Mouse (Mus musculus) intestine, postnatal 0 days (tissue): ENCODE results near the gene Rplp2. TPM values are rescaled to one million over a fixed set of nuclear protein-coding genes. Genes with fewer than 3 reads are reported as not detected.

ENCODE experiments used
- ATAC-seq: fragments of 200-750 bp; cut with Nextera tagmentation; 2 replicates; pipeline ENCODE4 v1.8.0; 2017; ENCODE audit warnings: mild to moderate bottlenecking, moderate TSS enrichment, moderate library complexity
- H3K27ac ChIP-seq: fragments of 300-500 bp; sonication (generic); 2 replicates; pipeline ENCODE4 v1.5.1; 2014; ENCODE audit warnings: mild to moderate bottlenecking, low read depth, low read length, moderate library complexity
- H3K27me3 ChIP-seq: fragments of 300-500 bp; sonication (generic); replicated peaks from 2 replicates; pipeline ENCODE4 v1.6.1; 2014; ENCODE audit warnings: low read length, mixed read lengths; ENCODE audit not compliant: control insufficient read depth, insufficient read depth
- H3K36me3 ChIP-seq: fragments of 300-500 bp; sonication (generic); 2 replicates; pipeline ENCODE4 v1.6.1; 2014; ENCODE audit warnings: mild to moderate bottlenecking, moderate library complexity; ENCODE audit not compliant: control insufficient read depth, insufficient read depth
- H3K4me1 ChIP-seq: fragments of 300-500 bp; sonication (generic); replicated peaks from 2 replicates; pipeline ENCODE4 v1.6.1; 2014; ENCODE audit warnings: antibody characterized with exemption, low read length, mixed read lengths; ENCODE audit not compliant: control insufficient read depth, insufficient read depth
- H3K4me2 ChIP-seq: fragments of 300-500 bp; sonication (generic); replicated peaks from 2 replicates; pipeline ENCODE4 v1.6.1; 2014; ENCODE audit warnings: low read depth, mild to moderate bottlenecking, moderate library complexity
- H3K4me3 ChIP-seq: fragments of 300-500 bp; sonication (generic); 2 replicates; pipeline ENCODE4 v1.5.1; 2014; ENCODE audit warnings: low read depth, low read length
- H3K9ac ChIP-seq: fragments of 300-500 bp; sonication (generic); 2 replicates; pipeline ENCODE4 v1.6.1; 2014; ENCODE audit warnings: mild to moderate bottlenecking, low read depth, low read length
- H3K9me3 ChIP-seq: fragments of 300-500 bp; sonication (generic); 2 replicates; pipeline ENCODE4 v1.6.1; 2016; ENCODE audit warnings: mixed run types; ENCODE audit not compliant: control insufficient read depth
- CTCF ChIP-seq: sonication (generic); IDR thresholded peaks from 2 replicates; pipeline ENCODE4 v1.5.1; 2016; ENCODE audit warnings: low read depth, mild to moderate bottlenecking, control low read depth, antibody characterized with exemption, moderate library complexity
- WGBS: fragments of 180-500 bp; shearing (Covaris S2); extraction: QIAGEN DNeasy Blood & Tissue Kit; methylation state at CpG from one replicate; pipeline ENCODE4 v1.1.7; 2014; 5-methylcytosine and 5-hydroxymethylcytosine counted together
- polyA plus RNA-seq: library from polyadenylated mRNA; unstranded; fragments of >200 nt; fragmentation: Nextera tagmentation; extraction: Ambion mirVana; gene quantifications from 2 replicates; pipeline ENCODE4 v1.2.1, GENCODE M21; 2015

Gene Rplp2
- polyA plus RNA-seq, 1 experiment from 2014 or later = 968 TPM

- peaks cover 7% of the 10 kb centered on the region; the same call in 1 of the 2 replicates for H3K4me1 ChIP-seq
- TF ChIP-seq CTCF = no peak
- ATAC-seq = no peak
- H3K4me3 ChIP-seq = no peak overlapping the region
- H3K27ac ChIP-seq = no peak overlapping the region
- H3K36me3 ChIP-seq = peaks cover 39% of the 10 kb centered on the region
- 61% methylated on average over 9 of the region's 9 CpGs for WGBS
- H3K9me3 ChIP-seq = no peaks in the 10 kb centered on the region
- no peak overlapping the region for H3K4me2 ChIP-seq
- H3K27me3 ChIP-seq = no peaks in the 10 kb centered on the region
- no peak overlapping the region for H3K9ac ChIP-seq
Measured at GRCm38 (mm10) chr7:141429840-141430584, 17.2 kb upstream of the Rplp2 start.

- TF ChIP-seq CTCF = no peak
- Histone ChIP-seq H3K27ac (no peak overlapping the region), H3K36me3 (peaks cover 39% of the 10 kb centered on the region), H3K27me3 (no peaks in the 10 kb centered on the region), H3K4me3 (no peak overlapping the region), H3K4me2 (no peak overlapping the region), H3K4me1 (peaks cover 11% of the 10 kb centered on the region), H3K9ac (no peak overlapping the region), H3K9me3 (no peaks in the 10 kb centered on the region)
- 96% methylated on average over 9 of the region's 9 CpGs for WGBS
- no peak for ATAC-seq
Measured at GRCm38 (mm10) chr7:141430585-141431240, 16.5 kb upstream of the Rplp2 start.

- no peak overlapping the region for H3K9ac ChIP-seq
- H3K9me3 ChIP-seq = no peaks in the 10 kb centered on the region
- H3K4me1 ChIP-seq = peaks cover 13% of the 10 kb centered on the region
- no peak overlapping the region for H3K4me2 ChIP-seq
- TF ChIP-seq CTCF = no peak
- H3K4me3 ChIP-seq = no peak overlapping the region
- no peaks in the 10 kb centered on the region for H3K27me3 ChIP-seq
- 95% methylated on average over 19 of the region's 19 CpGs for WGBS
- no peak overlapping the region for H3K27ac ChIP-seq
- ATAC-seq = no peak
- H3K36me3 ChIP-seq = peaks cover 39% of the 10 kb centered on the region
Measured at GRCm38 (mm10) chr7:141431434-141432185, 15.6 kb upstream of the Rplp2 start.

DNA sequence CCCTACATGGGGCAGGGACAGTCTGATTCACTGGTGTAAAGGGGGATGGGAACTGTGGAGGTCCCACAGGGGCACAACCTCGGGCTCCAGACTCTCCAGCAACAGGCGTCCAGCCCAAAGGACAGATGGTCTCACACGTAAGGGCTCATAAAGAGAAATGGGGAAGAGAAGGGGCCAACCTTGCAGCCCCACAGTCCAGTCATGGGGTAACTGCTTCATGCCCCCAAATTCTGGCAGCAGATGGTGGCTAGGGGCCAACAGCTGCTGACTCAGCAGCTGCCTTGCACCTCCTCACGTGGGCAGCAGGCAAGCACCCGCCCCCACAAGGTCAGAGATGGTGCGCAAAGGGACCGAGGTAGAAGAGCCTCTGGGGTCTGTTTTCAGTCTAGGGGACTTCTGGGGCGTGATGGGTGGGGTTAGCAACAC, 15.0 kb upstream of the Rplp2 start:
- Histone ChIP-seq H3K4me2 (no peak overlapping the region), H3K27me3 (no peaks in the 10 kb centered on the region), H3K36me3 (peaks cover 39% of the 10 kb centered on the region), H3K9me3 (no peaks in the 10 kb centered on the region), H3K9ac (no peak overlapping the region), H3K27ac (no peak overlapping the region), H3K4me1 (peaks cover 16% of the 10 kb centered on the region), H3K4me3 (no peak overlapping the region)
- 84% methylated on average over 8 of the region's 8 CpGs for WGBS
- no peak for TF ChIP-seq CTCF
- no peak for ATAC-seq

- H3K36me3 ChIP-seq = peaks cover 39% of the 10 kb centered on the region
- H3K4me1 ChIP-seq = peaks cover 16% of the 10 kb centered on the region
- no peak for TF ChIP-seq CTCF
- 91% methylated on average over 6 of the region's 6 CpGs for WGBS
- no peak overlapping the region for H3K4me3 ChIP-seq
- no peak for ATAC-seq
- H3K9ac ChIP-seq = no peak overlapping the region
- H3K27me3 ChIP-seq = no peaks in the 10 kb centered on the region
- no peaks in the 10 kb centered on the region for H3K9me3 ChIP-seq
- no peak overlapping the region for H3K27ac ChIP-seq
- no peak overlapping the region for H3K4me2 ChIP-seq
Measured at GRCm38 (mm10) chr7:141432741-141433516, 14.2 kb upstream of the Rplp2 start.
